Mouse (Mus musculus): ENCODE results near the gene Gm21366.
"Not testable (repeated sequence)": the region's sequence is repeated elsewhere in the genome, so short reads cannot be mapped to it uniquely, and the experiment has no call there.

Gm21366 gene

DNA sequence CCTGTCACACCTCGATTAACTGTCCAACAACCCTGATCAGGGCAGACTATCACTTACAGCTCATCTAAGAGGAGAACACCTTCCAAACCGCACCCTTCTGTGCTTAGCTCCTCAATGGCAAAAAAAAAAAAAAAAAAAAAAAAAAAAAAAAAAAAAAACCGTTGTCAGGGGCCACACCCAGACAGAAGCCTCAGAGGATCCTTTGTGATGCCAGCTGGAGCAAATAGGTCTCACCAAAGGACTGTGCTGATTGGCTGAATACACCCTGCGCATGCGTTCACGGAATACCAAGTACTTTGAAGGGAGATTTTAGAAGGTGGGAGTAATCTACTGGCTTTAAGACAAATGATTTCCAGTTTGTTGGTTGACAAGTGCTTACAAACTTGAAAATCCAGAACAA, at the start of gene Gm21366:
TSS of gene Gm21366 (minus strand) at position 101 of the 400 bp plus-strand sequence.
- ATAC-seq (ENCODE audit: insufficient number of reproducible peaks, low FRiP score, low TSS enrichment), result not testable (repeated sequence)

Measured in cerebellum, adult (tissue).